Mouse (Mus musculus) leukemia stem cell, adult 10-12 weeks (primary cell): Measurements from ENCODE around the gene Arhgef2. TPM values are rescaled to one million over a fixed set of nuclear protein-coding genes. Genes with fewer than 3 reads are reported as not detected.

Source experiments
- polyA plus RNA-seq: library from polyadenylated mRNA; stranded (reverse); fragments of >175 nt; gene quantifications from 2 replicates; pipeline ENCODE4 v1.2.3, GENCODE M21; 2012; ENCODE audit warnings: low replicate concordance

Arhgef2 gene
- 143 and 295 TPM in 2 replicates for polyA plus RNA-seq

DNA sequence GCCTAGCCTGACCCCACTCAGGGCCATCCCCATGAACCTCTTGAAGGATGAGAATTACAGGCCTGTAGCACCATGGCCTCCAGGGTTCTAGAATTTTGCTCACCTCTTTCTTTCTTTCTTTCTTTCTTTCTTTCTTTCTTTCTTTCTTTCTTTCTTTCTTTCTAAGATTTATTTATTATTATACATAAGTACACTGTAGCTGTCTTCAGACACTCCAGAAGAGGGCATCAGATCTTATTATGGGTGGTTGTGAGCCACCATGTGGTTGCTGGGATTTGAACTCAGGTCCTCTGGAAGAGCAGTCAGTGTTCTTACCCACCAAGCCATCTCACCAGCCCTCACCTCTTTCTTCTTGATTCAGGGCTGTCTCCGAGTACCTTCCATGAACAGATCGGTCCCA is at the start of gene Arhgef2:
TSS of gene Arhgef2 (plus strand) at position 301 of the 400 bp plus-strand sequence.

DNA sequence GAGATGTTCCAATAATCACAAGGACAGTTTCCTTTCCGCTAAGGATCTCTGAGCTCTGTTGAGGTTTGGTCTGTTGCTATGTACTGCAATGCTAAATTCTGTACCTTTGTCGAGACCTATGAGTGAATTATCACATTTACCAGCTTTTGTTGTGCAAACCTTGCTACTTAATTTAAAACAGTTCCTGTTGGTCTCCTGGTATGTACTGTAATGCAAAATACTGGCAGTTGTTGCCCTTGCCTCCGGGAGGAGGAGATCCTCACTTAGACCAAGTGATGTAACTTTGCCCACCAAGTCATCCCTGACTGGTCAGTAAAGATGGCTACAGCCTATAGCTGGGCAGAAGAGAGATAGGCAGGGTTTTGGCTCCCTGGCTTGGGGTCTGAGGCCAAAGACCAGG is 30.2 kb upstream of the Arhgef2 start, which contains the start of gene Ssr2:
TSS of gene Ssr2 (plus strand) at position 337 of the 400 bp plus-strand sequence.

DNA sequence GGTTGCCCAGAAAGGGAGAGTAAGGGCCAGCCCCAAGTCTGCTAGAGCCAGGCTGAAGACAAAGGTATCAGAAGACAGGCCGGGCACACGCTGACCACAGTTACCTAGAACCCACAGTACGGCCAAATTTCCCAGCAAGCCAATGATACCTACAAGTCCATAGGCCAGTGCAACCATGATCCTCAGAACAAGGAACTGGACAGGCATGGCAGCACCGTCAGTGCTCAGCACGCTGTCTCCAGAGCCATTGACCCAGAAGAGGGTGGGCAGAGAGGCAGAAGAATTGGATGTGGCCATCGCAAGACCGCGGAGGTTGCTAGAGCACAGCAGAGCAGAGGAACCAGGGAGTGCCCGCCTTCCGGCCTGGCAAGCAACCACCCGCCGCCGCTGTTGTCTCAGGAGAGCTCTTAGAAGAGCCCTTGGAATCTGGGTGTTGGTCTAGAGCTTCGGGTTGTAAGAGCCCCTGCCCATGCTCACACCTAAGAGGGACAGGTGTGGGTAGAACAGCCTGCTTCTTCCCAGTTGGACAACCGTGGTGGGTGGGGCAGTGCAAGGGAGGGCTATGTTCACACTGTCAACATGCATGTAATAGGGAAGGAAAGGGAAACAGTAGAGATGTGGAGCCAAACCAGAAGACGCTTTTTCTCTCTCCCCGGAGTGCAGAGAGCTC is 47.2 kb downstream of the Arhgef2 start, which contains the start of gene Rxfp4:
TSS of gene Rxfp4 (minus strand) at position 297 of the 670 bp plus-strand sequence.

DNA sequence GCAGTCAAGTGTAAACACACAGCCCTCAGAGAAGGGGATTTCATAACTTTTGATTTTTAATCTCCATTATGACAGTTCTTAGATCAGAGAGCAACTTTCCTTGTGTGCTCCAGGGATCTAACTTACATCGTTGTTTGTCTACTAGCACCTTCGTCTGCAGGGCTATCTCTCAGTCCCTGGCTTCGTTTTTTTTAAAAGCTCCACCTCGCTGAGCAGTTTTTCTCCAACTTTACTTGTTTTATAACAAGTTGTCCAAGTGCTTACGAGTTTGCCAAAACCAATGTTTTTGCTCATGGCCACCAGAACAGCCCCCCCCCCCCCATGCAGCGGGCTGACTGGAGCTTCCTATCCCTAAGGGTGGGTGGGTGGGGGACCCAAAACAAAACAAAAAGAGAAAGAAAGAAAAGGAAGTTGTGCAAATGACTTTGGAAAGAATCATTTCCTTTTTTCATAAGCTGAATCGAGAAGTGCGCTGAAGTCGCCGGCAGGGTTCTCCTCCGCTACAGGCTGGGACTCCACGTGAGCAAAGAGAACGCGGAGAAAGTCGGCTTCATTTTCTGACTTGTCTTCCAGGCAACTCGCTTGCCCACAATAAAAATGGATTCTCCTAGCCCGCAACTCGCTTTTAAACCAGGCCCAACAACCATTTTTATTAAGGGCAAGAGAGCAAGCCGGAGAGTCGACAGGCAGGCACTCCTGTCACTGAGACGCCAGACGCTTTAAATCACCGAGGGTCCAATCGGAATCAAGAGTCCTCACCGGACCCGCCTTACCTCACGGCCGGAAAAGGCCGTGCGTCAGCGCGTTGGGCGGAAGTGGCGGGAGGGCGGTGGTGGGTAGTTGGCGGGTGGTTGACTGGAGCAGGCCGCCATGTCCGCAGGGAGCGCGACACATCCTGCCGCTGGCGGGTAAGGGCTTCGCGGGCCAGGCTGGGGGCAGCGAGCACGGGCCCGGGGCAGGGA is 79.5 kb downstream of the Arhgef2 start, which contains the start of gene Khdc4:
TSS of gene Khdc4 (plus strand) at position 824 of the 962 bp plus-strand sequence.

Other genes starting within 250 kb of the Arhgef2 start
- 0.55 and 0.57 TPM in 2 replicates for gene Paqr6, start 241.4 kb upstream of the Arhgef2 start, polyA plus RNA-seq
- gene Bglap3, start 233.2 kb upstream of the Arhgef2 start, polyA plus RNA-seq = not detected in 2 replicates
- not detected in 2 replicates for gene Bglap2, start 227.3 kb upstream of the Arhgef2 start, polyA plus RNA-seq
- gene Bglap, start 221.5 kb upstream of the Arhgef2 start, polyA plus RNA-seq = 0.51 TPM in 1 of 2 replicates, not detected in the other
- 95.1 and 190 TPM in 2 replicates for gene Pmf1, start 195.6 kb upstream of the Arhgef2 start, polyA plus RNA-seq
- gene Slc25a44, start 180.8 kb upstream of the Arhgef2 start, polyA plus RNA-seq = 4.0 and 23.4 TPM in 2 replicates
- 48.8 and 91.1 TPM in 2 replicates for gene Sema4a, start 144.8 kb upstream of the Arhgef2 start, polyA plus RNA-seq
- 591 and 773 TPM in 2 replicates for gene Lmna, start 96.0 kb upstream of the Arhgef2 start, polyA plus RNA-seq
- 1.4 TPM in 2 replicates for gene Mex3a, start 73.6 kb upstream of the Arhgef2 start, polyA plus RNA-seq
- gene Rab25, start 57.7 kb upstream of the Arhgef2 start, polyA plus RNA-seq = 0.39 TPM in 1 of 2 replicates, not detected in the other
- gene Lamtor2, start 52.9 kb upstream of the Arhgef2 start, polyA plus RNA-seq = 19.8 and 57.6 TPM in 2 replicates
- gene Ubqln4, start 52.2 kb upstream of the Arhgef2 start, polyA plus RNA-seq = 75.8 and 121 TPM in 2 replicates
- gene Ssr2, start 30.1 kb upstream of the Arhgef2 start, polyA plus RNA-seq = 37.4 and 416 TPM in 2 replicates
- not detected in 2 replicates for gene Rxfp4, start 47.2 kb downstream of the Arhgef2 start, polyA plus RNA-seq
- gene Khdc4, start 79.8 kb downstream of the Arhgef2 start, polyA plus RNA-seq = 16.0 and 17.2 TPM in 2 replicates
- 13.0 and 21.9 TPM in 2 replicates for gene Rit1, start 110.9 kb downstream of the Arhgef2 start, polyA plus RNA-seq
- 0.85 and 1.5 TPM in 2 replicates for gene Syt11, start 169.2 kb downstream of the Arhgef2 start, polyA plus RNA-seq
- 5.8 and 12.9 TPM in 2 replicates for gene Gon4l, start 229.3 kb downstream of the Arhgef2 start, polyA plus RNA-seq